Mouse (Mus musculus) MEL (cell line): ENCODE measurements at regions not wholly inside any gene's neighbourhood (a gene's known extent, or its start where the extent isn't known, plus 50 kb on each side); places are given as distances from the start of the nearest gene placed in this dataset.

Experiments used
- DNase-seq: peaks from one replicate; pipeline ENCODE4 v3.0.0; 2011; ENCODE audit warnings: low read depth, low spot score
- H3K27ac ChIP-seq: 2 replicates; pipeline ENCODE4 v1.5.1; 2012; ENCODE audit warnings: low read depth, mild to moderate bottlenecking, control low read depth, low read length, moderate library complexity; ENCODE audit not compliant: control insufficient read depth
- H3K27me3 ChIP-seq, 2 experiments: fragments of 150-350 bp in 1 of 2; sonication (generic) in 1 of 2; 2 replicates each; pipeline ENCODE4 v1.6.1; 2012; ENCODE audit warnings: low read length in 2 of 2, mild to moderate bottlenecking in 2 of 2, improper control_type of control experiment in 1 of 2, moderate library complexity in 1 of 2; ENCODE audit not compliant: insufficient read depth in 2 of 2, control insufficient read depth in 1 of 2
- H3K36me3 ChIP-seq, 2 experiments: 2 replicates each; pipeline ENCODE4 v1.6.1; 2012 to 2014; ENCODE audit warnings: low read length in 2 of 2, improper control_type of control experiment in 1 of 2, inconsistent platforms in 1 of 2, mild to moderate bottlenecking in 1 of 2; ENCODE audit not compliant: insufficient read depth in 2 of 2, control insufficient read depth in 1 of 2
- H3K4me1 ChIP-seq, 2 experiments: fragments of 150-350 bp in 1 of 2; sonication (generic) in 1 of 2; 2 replicates each; pipeline ENCODE4 v1.6.1; 2012; ENCODE audit warnings: low read length in 2 of 2, improper control_type of control experiment in 1 of 2, mild to moderate bottlenecking in 1 of 2; ENCODE audit not compliant: insufficient read depth in 2 of 2, control insufficient read depth in 1 of 2
- H3K4me3 ChIP-seq, 2 experiments: fragments of 150-350 bp in 1 of 2; sonication (generic) in 1 of 2; 2 replicates each; pipeline ENCODE4 v1.5.1; 2012; ENCODE audit warnings: low read depth in 2 of 2, low read length in 2 of 2, mild to moderate bottlenecking in 2 of 2, moderate library complexity in 2 of 2, control low read depth in 1 of 2, improper control_type of control experiment in 1 of 2; ENCODE audit not compliant: control insufficient read depth in 1 of 2, insufficient read depth in 1 of 2
- H3K79me2 ChIP-seq: 2 replicates; pipeline ENCODE4 v1.6.1; 2012; ENCODE audit warnings: mild to moderate bottlenecking, low read length, moderate library complexity; ENCODE audit not compliant: control insufficient read depth, poor library complexity, insufficient read depth
- H3K9ac ChIP-seq: 2 replicates; pipeline ENCODE4 v1.6.1; 2012; ENCODE audit warnings: low read depth, mild to moderate bottlenecking, control low read depth, low read length, moderate library complexity; ENCODE audit not compliant: control insufficient read depth, poor library complexity, severe bottlenecking
- H3K9me3 ChIP-seq: fragments of 150-350 bp; sonication (generic); replicated peaks from 2 replicates; pipeline ENCODE4 v1.6.1; 2012; ENCODE audit warnings: mild to moderate bottlenecking, low read length, improper control_type of control experiment, moderate library complexity; ENCODE audit not compliant: insufficient read depth
- BHLHE40 ChIP-seq: IDR thresholded peaks from 2 replicates; pipeline ENCODE4 v1.6.1; 2012; ENCODE audit warnings: low read depth, mild to moderate bottlenecking, inconsistent platforms, low read length, improper control_type of control experiment, borderline replicate concordance
- CTCF ChIP-seq, 3 experiments: IDR thresholded peaks in 2 of 3; conservative IDR thresholded peaks in 1 of 3; 2 replicates each; pipeline ENCODE4 v1.5.1; 2011 to 2012; ENCODE audit warnings: low read length in 3 of 3, low read depth in 2 of 3, mild to moderate bottlenecking in 2 of 3, improper control_type of control experiment in 1 of 3, inconsistent platforms in 1 of 3, mixed read lengths in 1 of 3, moderate library complexity in 1 of 3; ENCODE audit not compliant: control insufficient read depth in 1 of 3, insufficient read depth in 1 of 3, poor library complexity in 1 of 3, severe bottlenecking in 1 of 3
- ELF1 ChIP-seq: IDR thresholded peaks from 2 replicates; pipeline ENCODE4 v1.6.1; 2014; ENCODE audit warnings: low read depth, mild to moderate bottlenecking, inconsistent platforms, low read length, improper control_type of control experiment, moderate library complexity
- ETS1 ChIP-seq: IDR thresholded peaks from 2 replicates; pipeline ENCODE4 v1.6.1; 2012; ENCODE audit warnings: low read depth, mild to moderate bottlenecking, inconsistent platforms, low read length, improper control_type of control experiment, moderate library complexity
- GABPA ChIP-seq: IDR thresholded peaks from 2 replicates; pipeline ENCODE4 v1.6.1; 2012; ENCODE audit warnings: low read depth, mild to moderate bottlenecking, inconsistent platforms, low read length, improper control_type of control experiment, moderate library complexity
- JUND ChIP-seq: IDR thresholded peaks from 2 replicates; pipeline ENCODE4 v1.6.1; 2011; ENCODE audit warnings: low read depth, mild to moderate bottlenecking, improper control_type of control experiment, low read length
- KAT2A ChIP-seq: conservative IDR thresholded peaks from 2 replicates; pipeline ENCODE4 v1.6.1; 2012; ENCODE audit warnings: low read depth, low read length, improper control_type of control experiment, inconsistent platforms
- MAFK ChIP-seq: IDR thresholded peaks from 2 replicates; pipeline ENCODE4 v1.6.1; 2011; ENCODE audit warnings: low read depth, mild to moderate bottlenecking, low read length, improper control_type of control experiment, borderline replicate concordance
- MAX ChIP-seq: IDR thresholded peaks from 2 replicates; pipeline ENCODE4 v1.6.1; 2011; ENCODE audit warnings: low read length, improper control_type of control experiment
- MXI1 ChIP-seq: IDR thresholded peaks from 2 replicates; pipeline ENCODE4 v1.6.1; 2011; ENCODE audit warnings: mild to moderate bottlenecking, low read depth, low read length, improper control_type of control experiment
- MYC ChIP-seq: IDR thresholded peaks from 2 replicates; pipeline ENCODE4 v1.6.1; 2011; ENCODE audit warnings: low read depth, mild to moderate bottlenecking, low read length, improper control_type of control experiment, moderate library complexity
- NRF1 ChIP-seq: IDR thresholded peaks from 2 replicates; pipeline ENCODE4 v1.6.1; 2014; ENCODE audit warnings: low read depth, mild to moderate bottlenecking, inconsistent platforms, low read length, improper control_type of control experiment, moderate library complexity; ENCODE audit not compliant: poor library complexity, insufficient read depth, severe bottlenecking
- POLR2AphosphoS2 ChIP-seq: IDR thresholded peaks from 2 replicates; pipeline ENCODE4 v1.6.1; 2011; ENCODE audit warnings: low read length, improper control_type of control experiment
- SIN3A ChIP-seq: IDR thresholded peaks from 2 replicates; pipeline ENCODE4 v1.6.1; 2012; ENCODE audit warnings: low read length, improper control_type of control experiment, inconsistent platforms
- SMC3 ChIP-seq: IDR thresholded peaks from 2 replicates; pipeline ENCODE4 v1.6.1; 2011; ENCODE audit warnings: low read depth, low read length, improper control_type of control experiment
- TAL1 ChIP-seq: IDR thresholded peaks from 2 replicates; pipeline ENCODE4 v1.6.1; 2012; ENCODE audit warnings: mild to moderate bottlenecking, inconsistent platforms, low read length, moderate library complexity, mixed read lengths
- USF1 ChIP-seq: IDR thresholded peaks from 2 replicates; pipeline ENCODE4 v1.6.1; 2014; ENCODE audit warnings: low read depth, mild to moderate bottlenecking, inconsistent platforms, low read length, improper control_type of control experiment, moderate library complexity
- ZC3H11A ChIP-seq: IDR thresholded peaks from 2 replicates; pipeline ENCODE4 v1.6.1; 2012; ENCODE audit warnings: low read depth, mild to moderate bottlenecking, inconsistent platforms, low read length, improper control_type of control experiment

GRCm38 (mm10) chr1:119196674-119197414 is 143.4 kb upstream of the Gli2 start:
- no peak for TF ChIP-seq KAT2A
- no peak for TF ChIP-seq BHLHE40
- no peak for TF ChIP-seq SMC3
- no peak for TF ChIP-seq MXI1
- TF ChIP-seq ELF1 = no peak
- TF ChIP-seq USF1 = no peak
- TF ChIP-seq GABPA = no peak
- no peak for TF ChIP-seq NRF1
- TF ChIP-seq MAX = no peak
- TF ChIP-seq SIN3A = no peak
- no peak for TF ChIP-seq MAFK
- no peak for TF ChIP-seq CTCF (IDR thresholded peaks at IDR 0.05 in 2 of 3, conservative IDR thresholded peaks at IDR 0.05 in 1 of 3; ENCODE audit: control insufficient read depth in 1 of 3, insufficient read depth in 1 of 3, low read depth in 2 of 3, low read length in 3 of 3, poor library complexity in 1 of 3, severe bottlenecking in 1 of 3)
- TF ChIP-seq ETS1 = no peak
- no peak for TF ChIP-seq TAL1
- TF ChIP-seq JUND = no peak
- TF ChIP-seq MYC = no peak
- H3K79me2 ChIP-seq = no peaks in the 10 kb centered on the region
- no peak overlapping the region for H3K4me3 ChIP-seq
- H3K9ac ChIP-seq = no peak overlapping the region
- H3K9me3 ChIP-seq = no peaks in the 10 kb centered on the region
- no peak overlapping the region for H3K27ac ChIP-seq
- H3K4me1 ChIP-seq = no peaks in the 10 kb centered on the region
- DNase-seq = no peak
- no peaks in the 10 kb centered on the region for H3K36me3 ChIP-seq
- no peaks in the 10 kb centered on the region for H3K27me3 ChIP-seq

GRCm38 (mm10) chr1:119194533-119194932 is 141.1 kb upstream of the Gli2 start:
- H3K4me3 ChIP-seq = no peak overlapping the region
- no peak overlapping the region for H3K27ac ChIP-seq
- H3K9me3 ChIP-seq = no peaks in the 10 kb centered on the region
- no peak for DNase-seq
- no peak for TF ChIP-seq ZC3H11A
- TF ChIP-seq POLR2AphosphoS2 = no peak
- no peak for TF ChIP-seq TAL1
- H3K27me3 ChIP-seq = no peaks in the 10 kb centered on the region
- H3K79me2 ChIP-seq = no peaks in the 10 kb centered on the region
- H3K36me3 ChIP-seq = no peaks in the 10 kb centered on the region
- H3K4me1 ChIP-seq = no peaks in the 10 kb centered on the region
- H3K9ac ChIP-seq = no peak overlapping the region
